ENCODE assay signal across 28 mouse cellular contexts in genomic region chr1:114392034-114392433, GRCm38 (mm10).
A peak's percentile ranks its signal among the peaks of the same experiment; 100 is the strongest.
DNase-seq lines count a peak whose midpoint lies in the region; ATAC-seq and TF ChIP-seq lines count a peak whose summit lies in the region.
"Had no signal": no experiment of that assay in that cellular context is flagged by ENCODE, and none has a peak within 500 bp of the region (broad histone marks: within the 10 kb centered on the region; RNA-seq: fewer than 3 reads in every experiment).

No protein-coding gene starts in this region.

- H3K36me3 ChIP-seq in heart, adult 2 months (ENCODE audit: control insufficient read depth, insufficient read depth, low read length): no peaks in the 10 kb centered on the region
- no peaks in the 10 kb centered on the region for H3K36me3 ChIP-seq in hindbrain, postnatal 0 days (ENCODE audit: insufficient read depth, low read length)
- no peaks in the 10 kb centered on the region for H3K36me3 ChIP-seq in hindbrain, embryonic 11.5 days (ENCODE audit: control insufficient read depth, insufficient read depth, low read length)
- no peaks in the 10 kb centered on the region for H3K36me3 ChIP-seq in midbrain, embryonic 14.5 days (ENCODE audit: control insufficient read depth, insufficient read depth, low read length)
- H3K36me3 ChIP-seq in midbrain, embryonic 15.5 days (replicated peaks): no peaks in the 10 kb centered on the region
- H3K36me3 ChIP-seq: embryonic facial prominence, embryonic 12.5 days; G1E; kidney, embryonic 15.5 days; midbrain, embryonic 12.5 days; neural tube, embryonic 13.5 days; stomach, embryonic 15.5 days had no signal

- TF ChIP-seq POLR2A in heart, adult 2 months (IDR thresholded peaks at IDR 0.05; ENCODE audit: insufficient read depth, low read depth, low read length): no peak

- no peak overlapping the region for H3K27ac ChIP-seq in heart, adult 2 months
- no peak overlapping the region for H3K27ac ChIP-seq in hindbrain, postnatal 0 days
- no peak overlapping the region for H3K27ac ChIP-seq in hindbrain, embryonic 11.5 days (ENCODE audit: low read depth, low read length)
- no peak overlapping the region for H3K27ac ChIP-seq in midbrain, embryonic 14.5 days (replicated peaks; ENCODE audit: low read depth, low read length)
- H3K27ac ChIP-seq in midbrain, embryonic 15.5 days: no peak overlapping the region
- H3K27ac ChIP-seq: embryonic facial prominence, embryonic 12.5 days; forebrain, embryonic 13.5 days; kidney, embryonic 15.5 days; left cerebral cortex, adult 2 months; midbrain, embryonic 12.5 days; neural tube, embryonic 13.5 days; stomach, embryonic 15.5 days had no signal

- 21% methylated on average over 3 of the region's 3 CpGs for WGBS in heart, adult 2 months
- WGBS in hindbrain, postnatal 0 days: 48% methylated on average over 3 of the region's 3 CpGs
- 58% methylated on average over 3 of the region's 3 CpGs for WGBS in hindbrain, embryonic 11.5 days
- 68% methylated on average over 3 of the region's 3 CpGs for WGBS in midbrain, embryonic 14.5 days
- WGBS in midbrain, embryonic 15.5 days: 68% methylated on average over 3 of the region's 3 CpGs

- TF ChIP-seq CTCF in heart, adult 2 months (IDR thresholded peaks at IDR 0.05): no peak
- no peak for TF ChIP-seq CTCF in hindbrain, postnatal 0 days (IDR thresholded peaks at IDR 0.05; ENCODE audit: low read depth)

- H3K9ac ChIP-seq in heart, adult 2 months (ENCODE audit: low read depth, low read length): no peak overlapping the region
- no peak overlapping the region for H3K9ac ChIP-seq in hindbrain, postnatal 0 days (replicated peaks; ENCODE audit: low read length)
- H3K9ac ChIP-seq in hindbrain, embryonic 11.5 days (ENCODE audit: low read depth, low read length): no peak overlapping the region
- no peak overlapping the region for H3K9ac ChIP-seq in midbrain, embryonic 14.5 days (replicated peaks; ENCODE audit: low read length)
- no peak overlapping the region for H3K9ac ChIP-seq in midbrain, embryonic 15.5 days
- H3K9ac ChIP-seq: embryonic facial prominence, embryonic 12.5 days; forebrain, embryonic 13.5 days; kidney, embryonic 15.5 days; liver, postnatal 0 days; midbrain, embryonic 12.5 days; neural tube, embryonic 13.5 days; stomach, embryonic 15.5 days had no signal

- peak; percentile 13 to 21 for DNase-seq in heart, adult 18-20 months
- no peak for DNase-seq in heart, adult 2 months
- DNase-seq in hindbrain, postnatal 0 days (ENCODE audit: low spot score): peak; percentile 11
- DNase-seq in hindbrain, embryonic 11.5 days (ENCODE audit: low spot score): no peak
- DNase-seq in midbrain, embryonic 14.5 days: peak; percentile 12
- peak; percentile 23 for DNase-seq in skeletal muscle tissue, adult 2 months (ENCODE audit: low read depth, low spot score)
- DNase-seq: adrenal gland, postnatal 36 days; B cell, adult 2 months; cerebellum, adult 11-12 months; cerebellum, postnatal 10 days; liver; liver, postnatal 0 days; lung, postnatal 14 days; right cerebral cortex, adult 18-20 months; right cerebral cortex, postnatal 4 days had no signal

- no peaks in the 10 kb centered on the region for H3K4me1 ChIP-seq in heart, adult 2 months (ENCODE audit: control insufficient read depth, insufficient read depth, low read length)
- H3K4me1 ChIP-seq in hindbrain, postnatal 0 days (ENCODE audit: insufficient read depth, low read length): no peaks in the 10 kb centered on the region
- no peaks in the 10 kb centered on the region for H3K4me1 ChIP-seq in hindbrain, embryonic 11.5 days (replicated peaks; ENCODE audit: control insufficient read depth, insufficient read depth, low read length)
- H3K4me1 ChIP-seq in midbrain, embryonic 14.5 days (ENCODE audit: control insufficient read depth, insufficient read depth, low read length): no peaks in the 10 kb centered on the region
- no peaks in the 10 kb centered on the region for H3K4me1 ChIP-seq in midbrain, embryonic 15.5 days
- H3K4me1 ChIP-seq: embryonic facial prominence, embryonic 12.5 days; forebrain, embryonic 13.5 days; kidney, embryonic 15.5 days; midbrain, embryonic 12.5 days; neural tube, embryonic 13.5 days; stomach, embryonic 15.5 days had no signal

- no peaks in the 10 kb centered on the region for H3K79me2 ChIP-seq in heart, adult 2 months (replicated peaks; ENCODE audit: control insufficient read depth, insufficient read depth, low read length)

- no peaks in the 10 kb centered on the region for H3K27me3 ChIP-seq in heart, adult 2 months (ENCODE audit: control insufficient read depth, insufficient read depth, low read length)
- no peaks in the 10 kb centered on the region for H3K27me3 ChIP-seq in hindbrain, postnatal 0 days (ENCODE audit: insufficient read depth, low read length)
- no peaks in the 10 kb centered on the region for H3K27me3 ChIP-seq in hindbrain, embryonic 11.5 days (ENCODE audit: control insufficient read depth, insufficient read depth, low read length)
- H3K27me3 ChIP-seq in midbrain, embryonic 14.5 days (ENCODE audit: control insufficient read depth, insufficient read depth, low read length): no peaks in the 10 kb centered on the region
- H3K27me3 ChIP-seq in midbrain, embryonic 15.5 days (replicated peaks): no peaks in the 10 kb centered on the region
- H3K27me3 ChIP-seq: CH12.LX; embryonic facial prominence, embryonic 12.5 days; forebrain, embryonic 13.5 days; kidney, embryonic 15.5 days; midbrain, embryonic 12.5 days; neural tube, embryonic 13.5 days; Patski; stomach, embryonic 15.5 days had no signal

- no peak overlapping the region for H3K4me2 ChIP-seq in hindbrain, postnatal 0 days (ENCODE audit: low read depth, low read length)
- no peak overlapping the region for H3K4me2 ChIP-seq in hindbrain, embryonic 11.5 days (replicated peaks; ENCODE audit: low read depth, low read length)
- H3K4me2 ChIP-seq in midbrain, embryonic 14.5 days (ENCODE audit: low read length): no peak overlapping the region
- no peak overlapping the region for H3K4me2 ChIP-seq in midbrain, embryonic 15.5 days
- H3K4me2 ChIP-seq: embryonic facial prominence, embryonic 12.5 days; forebrain, embryonic 13.5 days; kidney, embryonic 15.5 days; midbrain, embryonic 12.5 days; neural tube, embryonic 13.5 days; stomach, embryonic 15.5 days had no signal

- no peak overlapping the region for H3K4me3 ChIP-seq in heart, adult 2 months
- H3K4me3 ChIP-seq in hindbrain, postnatal 0 days (ENCODE audit: low read length): no peak overlapping the region
- no peak overlapping the region for H3K4me3 ChIP-seq in hindbrain, embryonic 11.5 days (ENCODE audit: low read depth, low read length)
- H3K4me3 ChIP-seq in midbrain, embryonic 14.5 days (replicated peaks; ENCODE audit: low read depth, low read length): no peak overlapping the region
- no peak overlapping the region for H3K4me3 ChIP-seq in midbrain, embryonic 15.5 days
- H3K4me3 ChIP-seq: embryonic facial prominence, embryonic 12.5 days; erythroblast, embryonic 14.5 days; forebrain, embryonic 13.5 days; kidney, embryonic 15.5 days; left cerebral cortex, adult 2 months; midbrain, embryonic 12.5 days; neural tube, embryonic 13.5 days; stomach, embryonic 15.5 days had no signal

- no peak for ATAC-seq in hindbrain, postnatal 0 days
- no peak for ATAC-seq in hindbrain, embryonic 11.5 days (ENCODE audit: low FRiP score)
- no peak for ATAC-seq in midbrain, embryonic 14.5 days (ENCODE audit: low FRiP score, low TSS enrichment)
- no peak for ATAC-seq in midbrain, embryonic 15.5 days (replicated peaks)
- ATAC-seq: forebrain, embryonic 13.5 days; intestine, postnatal 0 days; liver, postnatal 0 days; Patski had no signal

- no peak for TF ChIP-seq EP300 in heart, adult 2 months (IDR thresholded peaks at IDR 0.05; ENCODE audit: insufficient read depth, low read depth, low read length)

- H3K9me3 ChIP-seq in hindbrain, postnatal 0 days (ENCODE audit: low read length): no peaks in the 10 kb centered on the region
- H3K9me3 ChIP-seq in hindbrain, embryonic 11.5 days (ENCODE audit: control insufficient read depth, low read length): no peaks in the 10 kb centered on the region
- H3K9me3 ChIP-seq in midbrain, embryonic 14.5 days (ENCODE audit: control insufficient read depth, low read length): no peaks in the 10 kb centered on the region
- H3K9me3 ChIP-seq in midbrain, embryonic 15.5 days: no peaks in the 10 kb centered on the region
- H3K9me3 ChIP-seq: embryonic facial prominence, embryonic 12.5 days; forebrain, embryonic 13.5 days; G1E; kidney, embryonic 15.5 days; midbrain, embryonic 12.5 days; neural tube, embryonic 13.5 days; stomach, embryonic 15.5 days had no signal

- intact Hi-C loops in heart, adult 2 months (cut with DNase I): no loop called here

Comparison
In these comparisons a context has a peak if more than half of its experiments do, and no peak if none do; other contexts are left out.
1. DNase-seq: peak in heart, adult 18-20 months (2 of 2), hindbrain, postnatal 0 days (single experiment), midbrain, embryonic 14.5 days (single experiment) and skeletal muscle tissue, adult 2 months (single experiment); none in heart, adult 2 months (0 of 2) and hindbrain, embryonic 11.5 days (single experiment).